Comparison of ENCODE assay signal across 21 mouse cellular contexts in the genomic region with DNA sequence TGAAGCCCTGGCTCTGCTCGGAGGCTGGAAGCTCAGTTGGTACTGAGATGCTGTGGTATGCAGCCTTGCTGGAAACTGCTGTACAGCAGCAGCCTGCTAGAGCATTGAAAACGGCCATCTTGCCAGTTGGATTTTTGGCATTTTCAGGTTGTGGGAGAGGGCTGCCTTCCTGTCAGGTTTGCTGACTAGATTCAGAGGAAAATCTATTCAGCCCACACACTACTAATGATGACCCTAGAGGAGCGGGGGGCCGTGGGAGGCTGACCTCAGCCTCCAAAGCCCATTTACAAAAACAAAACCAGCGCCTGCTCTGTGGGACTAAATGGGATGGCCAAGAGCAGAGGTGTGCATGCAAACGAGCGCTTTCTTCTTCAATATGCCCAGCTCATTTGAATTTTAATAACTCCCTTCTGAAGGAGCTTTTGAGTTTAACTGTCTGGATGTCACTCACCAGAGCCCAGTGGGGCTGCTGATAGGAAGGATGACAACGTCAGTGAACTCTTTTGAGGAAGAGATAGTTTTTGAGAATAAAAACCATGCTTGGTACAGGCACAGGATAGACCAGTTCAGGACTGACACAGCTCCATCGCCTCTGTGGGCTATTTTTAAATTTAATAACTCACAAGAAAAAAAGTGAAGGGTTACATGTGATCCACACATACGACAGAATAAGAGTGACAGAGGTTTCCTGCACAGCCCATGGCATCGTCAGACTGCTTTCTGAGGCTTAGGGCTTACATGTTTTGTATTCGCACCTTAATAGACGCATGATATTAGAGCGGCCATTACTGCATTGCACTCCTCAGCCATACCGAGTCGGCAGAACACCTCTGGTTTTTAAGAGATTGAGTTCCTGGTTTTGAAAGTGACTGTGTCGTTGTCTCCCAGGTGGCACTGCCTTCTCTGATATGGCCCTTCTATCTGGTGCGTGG.
DNase-seq lines count a peak whose midpoint lies in the region; ATAC-seq lines count a peak whose summit lies in the region.
"Had no signal": no experiment of that assay in that cellular context is flagged by ENCODE, and none has a peak within 500 bp of the region (broad histone marks: within the 10 kb centered on the region; RNA-seq: fewer than 3 reads in every experiment).

No protein-coding gene starts in this region.

- DNase-seq in Muller cell, postnatal 12 days (ENCODE audit: inconsistent ontology term), result peak; percentile 11
- no peak for DNase-seq in right cerebral cortex, postnatal 36 days (ENCODE audit: low spot score in 2 of 2)
- DNase-seq in layer of hippocampus, adult 11-12 months (ENCODE audit: low spot score), result no peak
- DNase-seq: adrenal gland, postnatal 36 days; cerebellum, postnatal 10 days; gastrocnemius, postnatal 36 days; heart, postnatal 36 days; kidney, postnatal 25 days; left cerebral cortex, postnatal 4 days; lung, adult 18-20 months; lung, postnatal 4 days; right cerebral cortex, postnatal 14 days had no signal

- ATAC-seq in forebrain, embryonic 12.5 days (ENCODE audit: low FRiP score), result peak; percentile 87
- peak; percentile 54 for ATAC-seq in hindbrain, embryonic 13.5 days (ENCODE audit: low FRiP score)
- ATAC-seq in midbrain, embryonic 13.5 days, result peak; percentile 77
- no peak for ATAC-seq in granulocyte monocyte progenitor cell, adult 5-6 weeks (replicated peaks; ENCODE audit: poor library complexity, severe bottlenecking)
- ATAC-seq: intestine, embryonic 16.5 days had no signal

- H3K4me1 ChIP-seq in forebrain, embryonic 12.5 days, result peaks cover 9% of the 10 kb centered on the region
- H3K4me1 ChIP-seq in hindbrain, embryonic 13.5 days (replicated peaks), result peaks cover 7% of the 10 kb centered on the region
- peaks cover 13% of the 10 kb centered on the region for H3K4me1 ChIP-seq in midbrain, embryonic 13.5 days (replicated peaks)
- H3K4me1 ChIP-seq: heart, embryonic 13.5 days; neural tube, embryonic 12.5 days had no signal

- peak overlapping the region; percentile 58 for H3K27ac ChIP-seq in forebrain, embryonic 12.5 days
- peak overlapping the region; percentile 60; the same call in 1 of the 2 replicates for H3K27ac ChIP-seq in hindbrain, embryonic 13.5 days
- peak overlapping the region; percentile 73 for H3K27ac ChIP-seq in midbrain, embryonic 13.5 days
- H3K27ac ChIP-seq: heart, embryonic 13.5 days; neural tube, embryonic 12.5 days; stomach, postnatal 0 days had no signal

- 47% methylated on average over 18 of the region's 18 CpGs for WGBS in forebrain, embryonic 12.5 days
- 51% methylated on average over 18 of the region's 18 CpGs for WGBS in hindbrain, embryonic 13.5 days
- WGBS in midbrain, embryonic 13.5 days, result 44% methylated on average over 18 of the region's 18 CpGs

- no peaks in the 10 kb centered on the region for H3K27me3 ChIP-seq in forebrain, embryonic 12.5 days
- no peaks in the 10 kb centered on the region for H3K27me3 ChIP-seq in hindbrain, embryonic 13.5 days
- H3K27me3 ChIP-seq in midbrain, embryonic 13.5 days, result no peaks in the 10 kb centered on the region
- H3K27me3 ChIP-seq: heart, embryonic 13.5 days; neural tube, embryonic 12.5 days had no signal

- H3K36me3 ChIP-seq in forebrain, embryonic 12.5 days (replicated peaks), result no peaks in the 10 kb centered on the region
- H3K36me3 ChIP-seq in hindbrain, embryonic 13.5 days, result peaks cover 5% of the 10 kb centered on the region; the same call in 1 of the 2 replicates
- no peaks in the 10 kb centered on the region for H3K36me3 ChIP-seq in midbrain, embryonic 13.5 days
- H3K36me3 ChIP-seq: heart, embryonic 13.5 days; neural tube, embryonic 12.5 days had no signal

- H3K4me3 ChIP-seq in forebrain, embryonic 12.5 days (replicated peaks), result no peak overlapping the region
- no peak overlapping the region for H3K4me3 ChIP-seq in hindbrain, embryonic 13.5 days
- H3K4me3 ChIP-seq in midbrain, embryonic 13.5 days (replicated peaks), result no peak overlapping the region
- H3K4me3 ChIP-seq: erythroblast, embryonic 14.5 days; heart, embryonic 13.5 days; neural tube, embryonic 12.5 days had no signal

- H3K9ac ChIP-seq in forebrain, embryonic 12.5 days, result no peak overlapping the region
- no peak overlapping the region for H3K9ac ChIP-seq in hindbrain, embryonic 13.5 days
- H3K9ac ChIP-seq in midbrain, embryonic 13.5 days (replicated peaks), result no peak overlapping the region
- H3K9ac ChIP-seq: heart, embryonic 13.5 days; neural tube, embryonic 12.5 days had no signal

- no peaks in the 10 kb centered on the region for H3K9me3 ChIP-seq in forebrain, embryonic 12.5 days
- no peaks in the 10 kb centered on the region for H3K9me3 ChIP-seq in hindbrain, embryonic 13.5 days
- no peaks in the 10 kb centered on the region for H3K9me3 ChIP-seq in midbrain, embryonic 13.5 days
- H3K9me3 ChIP-seq: heart, embryonic 13.5 days; neural tube, embryonic 12.5 days had no signal

- peak overlapping the region; percentile 26; the same call in 1 of the 2 replicates for H3K4me2 ChIP-seq in forebrain, embryonic 12.5 days
- no peak overlapping the region for H3K4me2 ChIP-seq in hindbrain, embryonic 13.5 days
- H3K4me2 ChIP-seq in midbrain, embryonic 13.5 days (replicated peaks), result peak overlapping the region; percentile 32
- H3K4me2 ChIP-seq: heart, embryonic 13.5 days; neural tube, embryonic 12.5 days had no signal
